Mouse (Mus musculus) adrenal gland, adult 18-20 months (tissue): ENCODE data around the gene AC170998.1. TPM values are rescaled to one million over a fixed set of nuclear protein-coding genes. Genes with fewer than 3 reads are reported as not detected.

ENCODE experiments used
- DNase-seq, 2 experiments: peaks; one replicate each; pipeline ENCODE4 v3.0.0; 2021 to 2022; ENCODE audit warnings: low spot score in 2 of 2
- long read RNA-seq, 2 experiments: library from polyadenylated mRNA; stranded (forward); transcript quantifications; one replicate each; pipeline ENCODE4 v2.0.0; 2021
- total RNA-seq, 2 experiments: library from RNA; stranded (reverse); gene quantifications; 1 replicate in 1 of 2; 2 replicates in 1 of 2; pipeline ENCODE4 v1.2.3; 2021

The AC170998.1 gene
- total RNA-seq = 1 to 10 TPM in 1 of 2 experiments, not detected in 1; 1.6 TPM
- long read RNA-seq, experiment 1 = 0 reads
- long read RNA-seq, experiment 2 = 0 reads

DNA sequence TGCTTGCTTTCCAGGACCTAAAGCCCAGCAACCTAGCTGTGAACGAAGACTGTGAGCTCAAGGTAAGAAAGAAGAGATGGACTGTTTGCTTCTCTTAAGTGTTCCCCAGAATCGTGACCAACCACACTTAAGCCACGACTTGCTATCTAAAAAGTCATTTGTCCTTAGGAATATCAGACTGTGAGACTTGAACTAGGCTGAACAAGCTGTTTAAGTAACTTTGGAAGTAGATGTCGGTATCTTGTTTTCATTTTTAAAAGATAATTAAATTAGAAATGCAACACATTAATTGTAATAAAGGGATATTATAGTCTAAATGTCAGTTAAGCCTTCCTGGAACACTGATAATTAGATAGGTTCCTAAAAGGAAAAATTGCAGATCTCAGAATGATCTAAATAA lies at the start of gene AC170998.1:
Gene AC170998.1, plus strand, starts transcription at position 301 of the 400 bp plus-strand sequence.
- DNase-seq = no peak

DNA sequence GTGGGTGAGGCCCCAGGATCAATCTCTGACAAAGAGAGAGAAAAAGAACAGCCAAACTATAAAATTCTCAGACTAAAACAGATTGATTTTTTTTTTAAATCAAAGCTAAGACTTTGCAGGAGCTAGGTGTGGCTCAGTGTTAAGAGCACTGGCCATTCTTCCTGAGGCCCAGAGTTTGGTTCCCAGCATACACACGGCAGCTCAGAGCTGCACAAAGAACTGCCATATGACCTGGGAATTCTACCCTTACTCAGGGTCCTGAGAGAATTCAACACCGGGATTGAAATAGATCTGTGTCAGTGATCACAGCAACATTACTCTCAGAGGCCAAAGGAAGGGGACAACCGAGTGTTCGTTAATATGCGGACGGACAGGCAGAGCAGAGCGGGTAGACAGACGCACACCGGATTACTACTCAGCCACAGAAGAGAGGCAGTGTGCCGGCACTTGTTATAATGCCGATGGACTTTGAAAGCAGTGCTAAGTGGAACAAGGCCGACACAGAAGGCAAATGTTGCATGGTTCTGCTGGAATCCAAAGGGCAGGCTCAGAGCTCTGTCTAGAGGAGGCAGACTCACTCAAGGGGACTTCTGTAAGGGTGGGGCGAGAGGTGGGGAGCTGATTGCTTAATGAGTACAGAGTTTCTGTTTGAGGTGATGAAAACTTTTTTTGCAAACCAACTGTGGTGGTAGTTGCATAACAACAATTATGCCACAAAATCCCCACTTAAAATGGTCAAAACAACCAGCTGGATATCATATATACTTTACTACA lies 43.4 kb upstream of the AC170998.1 start:
- no peak for DNase-seq

GRCm38 (mm10) chr17:28683601-28684000 lies 42.3 kb upstream of the AC170998.1 start:
- no peak for DNase-seq

GRCm38 (mm10) chr17:28684631-28685030 lies 41.3 kb upstream of the AC170998.1 start:
- DNase-seq = no peak

DNA sequence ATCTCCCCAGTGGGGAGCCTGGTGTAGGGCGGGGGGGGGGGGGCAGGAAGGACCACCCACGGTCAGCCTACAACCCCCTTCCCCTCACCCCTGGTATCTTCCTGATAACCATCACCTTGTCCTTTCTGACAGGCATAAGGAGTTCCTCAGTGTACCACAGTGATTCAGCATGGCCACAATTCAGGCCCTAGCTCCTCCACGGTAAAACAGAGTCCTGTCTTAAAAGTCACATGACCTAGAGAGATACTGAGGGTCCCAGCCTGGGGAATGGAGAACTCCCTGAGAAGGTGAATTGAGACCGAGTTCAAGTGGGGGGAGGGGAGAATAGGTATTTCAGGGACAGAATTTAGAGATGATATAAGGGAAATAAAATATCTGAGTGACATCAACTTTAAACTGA lies 38.5 kb upstream of the AC170998.1 start:
- no peak for DNase-seq

GRCm38 (mm10) chr17:28689586-28690283 lies 36.1 kb upstream of the AC170998.1 start, which contains the start of gene Slc26a8:
Slc26a8 (minus strand) TSS chr17:28690233.
- DNase-seq = peak in 1 of 2 experiments; percentile 44

DNA sequence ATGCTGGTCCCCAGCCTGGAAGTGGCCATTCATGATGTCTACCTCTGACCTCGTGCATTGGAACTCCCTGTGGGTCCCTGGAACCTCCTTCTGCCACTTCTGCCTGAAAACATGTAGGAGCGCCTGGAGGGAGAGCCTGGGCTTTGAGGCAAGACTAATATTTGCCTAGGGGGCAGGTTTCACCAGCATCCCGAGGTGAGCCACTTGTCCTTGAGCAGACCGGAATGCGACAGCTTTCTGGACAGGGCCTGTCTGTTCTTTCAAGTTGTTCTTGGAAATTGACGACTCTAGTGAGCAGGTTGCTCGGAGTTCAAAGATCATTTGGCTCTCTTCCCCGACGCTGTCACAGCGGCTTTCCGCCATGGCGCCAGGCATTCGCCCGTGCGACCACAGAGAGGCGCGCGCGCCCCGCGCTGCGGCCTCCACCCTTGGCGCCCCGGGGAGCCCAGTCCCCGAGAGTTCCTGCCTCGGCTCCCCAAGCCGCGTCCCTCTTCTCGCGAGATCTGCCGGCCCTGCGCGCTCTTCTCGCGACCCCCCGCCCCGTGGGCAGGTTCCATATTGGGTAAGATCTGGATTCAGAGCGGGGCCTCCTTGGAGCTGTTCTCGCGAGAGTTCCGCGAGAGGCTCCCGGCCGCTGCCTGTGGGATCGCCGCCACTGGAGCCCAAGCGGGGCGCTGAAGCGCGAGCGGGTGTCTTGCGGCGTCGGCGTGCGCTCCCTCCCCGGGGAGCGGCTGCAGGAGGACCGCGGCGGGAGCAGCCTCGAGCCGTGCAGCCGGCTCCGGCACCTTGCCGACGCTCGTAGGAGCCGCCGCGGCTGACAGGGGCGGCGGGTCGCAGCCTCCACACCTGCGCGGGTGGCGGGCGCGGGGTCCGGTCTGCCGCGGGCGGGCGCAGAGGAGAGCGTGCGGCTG lies 34.9 kb upstream of the AC170998.1 start, which contains the start of gene Mapk14:
Gene Mapk14, plus strand, starts transcription at position 554 of the 911 bp plus-strand sequence.
- peak; percentile 99 for DNase-seq

DNA sequence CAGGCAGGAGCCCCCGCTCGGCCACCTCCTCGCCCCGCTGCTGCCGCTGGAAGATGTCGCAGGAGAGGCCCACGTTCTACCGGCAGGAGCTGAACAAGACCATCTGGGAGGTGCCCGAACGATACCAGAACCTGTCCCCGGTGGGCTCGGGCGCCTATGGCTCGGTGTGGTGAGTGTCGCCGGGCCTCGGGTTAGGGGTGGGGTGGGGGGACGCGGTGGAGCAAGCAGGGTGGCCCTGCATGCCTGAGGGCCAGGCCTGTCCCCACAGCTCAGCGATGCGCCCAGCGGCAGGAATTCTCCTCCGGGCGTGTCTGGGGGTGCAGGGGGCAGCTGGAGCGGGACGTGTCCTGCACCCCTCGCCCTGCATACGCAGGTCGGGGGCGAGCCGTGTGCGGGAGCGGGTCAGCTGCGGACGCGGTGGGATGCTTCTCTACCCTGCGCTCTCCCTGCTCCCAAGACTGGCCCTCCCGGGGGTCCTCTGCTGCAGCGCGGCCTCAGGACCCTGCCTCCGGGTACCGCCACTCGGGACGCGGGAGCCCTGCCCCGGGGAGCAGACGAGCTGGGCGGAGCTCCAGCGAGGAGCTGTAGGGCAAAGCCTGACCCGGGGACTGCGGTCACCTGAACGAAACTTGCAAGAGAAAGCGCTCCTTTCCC lies 34.1 kb upstream of the AC170998.1 start:
- DNase-seq = peak; percentile 57 to 61

DNA sequence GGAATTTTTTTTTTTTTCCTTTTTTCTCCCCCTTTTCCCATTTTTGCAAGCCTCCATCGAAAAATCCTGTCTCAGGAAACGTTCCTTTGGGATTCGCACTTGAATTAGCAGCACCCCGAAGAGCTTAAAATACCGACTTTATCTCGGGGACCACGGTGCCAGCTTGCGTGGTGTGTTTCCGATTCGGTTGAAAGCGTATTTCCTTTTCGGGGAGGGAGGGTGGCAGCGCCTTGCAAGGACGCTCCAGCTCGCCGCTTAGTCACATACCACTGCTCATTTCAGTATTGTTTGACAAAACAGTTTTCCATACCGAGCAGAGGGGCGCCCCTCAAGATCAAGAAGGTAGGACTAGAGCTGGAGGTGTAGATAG lies 33.6 kb upstream of the AC170998.1 start:
- peak; percentile 44 to 53 for DNase-seq

GRCm38 (mm10) chr17:28693086-28693485 lies 32.8 kb upstream of the AC170998.1 start:
- no peak for DNase-seq

DNA sequence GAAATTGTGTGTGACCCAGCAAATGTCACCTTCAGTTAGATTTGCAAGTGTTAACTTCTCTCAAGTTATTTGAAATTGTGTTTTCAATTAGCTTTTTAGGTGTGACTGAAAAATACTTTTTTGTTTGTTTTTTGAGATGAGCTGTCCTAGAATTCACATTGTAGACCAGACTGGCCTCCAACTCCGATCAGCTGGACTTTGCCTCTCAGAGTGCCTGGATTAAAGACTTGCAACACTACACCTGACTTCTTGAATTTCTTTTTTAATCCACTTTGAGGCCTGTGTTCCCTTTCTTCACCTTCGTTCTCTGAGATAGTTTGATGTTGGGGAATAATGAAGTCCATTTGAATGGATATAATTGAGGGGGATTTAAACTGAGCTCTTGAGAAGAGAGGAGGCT lies 31.8 kb upstream of the AC170998.1 start:
- DNase-seq = no peak

- no peak for DNase-seq
These were observed 31.1 kb upstream of the AC170998.1 start for GRCm38 (mm10) chr17:28694832-28695231.

GRCm38 (mm10) chr17:28696641-28697040 lies 29.2 kb upstream of the AC170998.1 start:
- no peak for DNase-seq

DNA sequence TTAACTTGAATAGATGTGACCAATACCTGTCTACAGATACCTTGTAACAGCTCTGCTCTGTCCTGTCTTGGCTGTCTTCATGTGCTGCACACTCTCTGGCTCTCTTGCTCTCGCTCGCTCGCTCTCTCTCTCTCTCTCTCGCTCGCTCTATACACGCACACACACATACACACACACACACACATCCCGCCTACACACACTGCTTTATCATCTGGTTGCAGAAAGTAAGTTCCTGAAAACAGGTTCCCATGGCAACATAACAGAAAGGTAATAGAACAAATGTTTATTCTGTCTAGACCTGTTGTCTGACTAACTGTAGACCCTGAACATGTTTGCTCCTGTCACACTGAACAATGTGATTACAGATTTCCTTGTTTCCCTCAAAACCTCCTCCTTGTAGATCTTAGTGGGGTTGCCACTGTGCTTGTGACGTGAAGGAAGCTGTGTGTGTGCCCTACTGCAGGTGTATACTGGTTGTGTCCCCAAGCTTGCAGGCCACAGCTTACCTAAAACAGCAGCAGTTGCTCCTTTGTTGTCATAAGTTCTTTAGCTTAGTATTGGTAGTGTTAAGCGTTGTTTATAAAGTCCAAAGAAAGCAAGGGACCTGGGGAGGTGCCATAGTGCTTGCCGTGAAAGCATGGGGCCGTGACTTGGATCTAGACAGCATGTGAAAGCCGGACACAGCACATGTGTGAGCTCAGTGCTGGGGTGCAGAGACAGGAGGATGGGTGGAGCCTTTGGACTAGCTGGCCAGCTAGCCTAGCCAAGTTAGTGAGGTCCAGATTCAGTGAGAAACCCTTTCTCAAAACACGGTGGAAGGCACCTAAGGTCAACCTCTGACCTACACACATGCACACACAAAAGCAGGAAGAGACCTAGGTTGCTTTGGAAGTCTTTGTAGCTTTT lies 28.3 kb upstream of the AC170998.1 start:
- no peak for DNase-seq

DNA sequence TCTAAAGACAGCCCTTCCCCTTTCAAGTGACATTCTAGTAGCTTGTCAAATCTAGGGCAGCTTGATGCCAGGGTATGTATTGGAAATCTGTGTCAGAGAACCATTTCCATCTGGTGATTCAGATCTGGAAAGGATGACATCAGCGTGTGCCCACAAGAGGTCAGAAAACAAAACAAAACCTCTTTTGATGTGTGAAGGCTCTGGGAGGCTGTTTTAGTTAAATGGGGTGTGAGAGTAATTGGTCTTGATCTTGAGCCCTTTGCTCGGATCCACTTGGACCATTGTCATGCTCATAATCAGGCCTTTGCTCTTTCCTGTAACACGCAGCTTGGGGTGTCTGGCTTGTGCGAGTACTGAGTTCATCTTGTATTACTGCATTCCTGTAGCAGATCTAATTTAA lies 27.6 kb upstream of the AC170998.1 start:
- no peak for DNase-seq

DNA sequence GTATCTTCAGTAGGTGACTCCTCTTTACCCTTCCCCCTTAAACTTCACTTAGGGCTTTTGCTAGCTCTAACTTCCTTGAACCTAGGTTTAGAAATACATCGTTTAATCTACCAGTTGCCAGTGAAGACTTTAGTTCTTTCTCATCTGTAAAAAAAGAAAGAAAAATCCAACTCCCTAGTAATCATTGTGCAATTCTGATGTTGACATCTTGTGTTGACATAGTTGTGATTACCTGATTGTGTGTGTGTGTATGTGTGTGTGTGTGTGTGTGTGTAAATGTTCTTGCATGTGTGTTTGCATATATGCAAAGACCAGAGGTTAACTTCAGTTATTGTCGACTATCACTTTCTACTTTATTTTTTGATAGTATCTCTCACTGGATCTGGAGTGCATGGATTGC lies 27.2 kb upstream of the AC170998.1 start:
- DNase-seq = no peak

- no peak for DNase-seq
These were observed 26.1 kb upstream of the AC170998.1 start for GRCm38 (mm10) chr17:28699789-28700188.

DNA sequence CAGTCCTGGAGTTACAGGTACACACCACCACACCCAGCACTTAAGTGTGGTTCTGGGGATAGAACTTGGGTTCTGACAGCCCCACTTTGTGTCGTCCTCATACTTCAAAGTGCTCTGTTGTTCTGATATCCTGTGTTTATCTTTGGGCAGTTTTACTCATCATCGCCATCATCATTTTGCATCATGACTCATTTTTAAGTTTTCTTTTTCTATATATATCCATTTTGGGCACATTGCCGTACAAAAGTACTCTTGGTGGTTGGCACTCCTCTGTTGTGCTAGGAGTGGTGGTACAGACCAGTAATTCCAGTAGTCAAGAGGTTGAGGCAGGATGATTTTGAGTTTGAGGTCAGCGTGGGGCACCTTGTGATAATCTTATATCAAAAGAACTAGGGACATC lies 24.7 kb upstream of the AC170998.1 start:
- DNase-seq = no peak

DNA sequence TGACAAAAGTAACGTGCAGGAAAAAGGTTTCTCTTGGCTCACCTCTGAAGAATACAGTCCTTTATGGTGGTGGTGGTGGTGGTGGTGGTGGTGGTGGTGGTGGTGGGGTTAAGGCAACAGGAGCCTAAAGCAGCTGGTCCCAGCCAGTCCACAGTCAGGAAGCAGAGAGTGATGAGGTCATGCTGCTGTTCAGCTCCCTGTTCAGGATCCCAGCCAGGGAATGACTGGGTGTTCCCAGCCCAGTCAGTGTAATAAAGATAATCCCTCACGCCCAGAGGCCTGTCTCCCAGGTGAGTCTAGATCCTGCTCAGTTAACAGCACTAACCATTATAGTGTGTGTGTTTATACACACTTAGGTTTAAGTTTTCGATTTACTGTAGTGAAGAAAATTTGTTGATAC lies 24.1 kb upstream of the AC170998.1 start:
- DNase-seq = no peak

- no peak for DNase-seq
These were observed 23.2 kb upstream of the AC170998.1 start for GRCm38 (mm10) chr17:28702646-28703045.
